Mouse (Mus musculus) embryonic fibroblast, embryonic 13.5 days (primary cell): ENCODE measurements around the gene Meis2.

Experiments
- CTCF ChIP-seq: IDR thresholded peaks from 2 replicates; pipeline ENCODE4 v1.5.1; 2011; ENCODE audit warnings: mild to moderate bottlenecking, control low read depth, low read length, moderate library complexity, borderline replicate concordance; ENCODE audit not compliant: insufficient read depth
- POLR2A ChIP-seq: IDR thresholded peaks from 2 replicates; pipeline ENCODE4 v1.6.1; 2011; ENCODE audit warnings: low read depth, mild to moderate bottlenecking, control low read depth, low read length, moderate library complexity

- no peak for TF ChIP-seq CTCF
- no peak for TF ChIP-seq POLR2A
Observed at GRCm38 (mm10) chr2:115962728-115963127, 102.9 kb downstream of the Meis2 start.
